Mouse (Mus musculus): Measurements from ENCODE around the gene Pnmt.
"Not testable (repeated sequence)": the region's sequence is repeated elsewhere in the genome, so short reads cannot be mapped to it uniquely, and the experiment has no call there.

The Pnmt gene

DNA sequence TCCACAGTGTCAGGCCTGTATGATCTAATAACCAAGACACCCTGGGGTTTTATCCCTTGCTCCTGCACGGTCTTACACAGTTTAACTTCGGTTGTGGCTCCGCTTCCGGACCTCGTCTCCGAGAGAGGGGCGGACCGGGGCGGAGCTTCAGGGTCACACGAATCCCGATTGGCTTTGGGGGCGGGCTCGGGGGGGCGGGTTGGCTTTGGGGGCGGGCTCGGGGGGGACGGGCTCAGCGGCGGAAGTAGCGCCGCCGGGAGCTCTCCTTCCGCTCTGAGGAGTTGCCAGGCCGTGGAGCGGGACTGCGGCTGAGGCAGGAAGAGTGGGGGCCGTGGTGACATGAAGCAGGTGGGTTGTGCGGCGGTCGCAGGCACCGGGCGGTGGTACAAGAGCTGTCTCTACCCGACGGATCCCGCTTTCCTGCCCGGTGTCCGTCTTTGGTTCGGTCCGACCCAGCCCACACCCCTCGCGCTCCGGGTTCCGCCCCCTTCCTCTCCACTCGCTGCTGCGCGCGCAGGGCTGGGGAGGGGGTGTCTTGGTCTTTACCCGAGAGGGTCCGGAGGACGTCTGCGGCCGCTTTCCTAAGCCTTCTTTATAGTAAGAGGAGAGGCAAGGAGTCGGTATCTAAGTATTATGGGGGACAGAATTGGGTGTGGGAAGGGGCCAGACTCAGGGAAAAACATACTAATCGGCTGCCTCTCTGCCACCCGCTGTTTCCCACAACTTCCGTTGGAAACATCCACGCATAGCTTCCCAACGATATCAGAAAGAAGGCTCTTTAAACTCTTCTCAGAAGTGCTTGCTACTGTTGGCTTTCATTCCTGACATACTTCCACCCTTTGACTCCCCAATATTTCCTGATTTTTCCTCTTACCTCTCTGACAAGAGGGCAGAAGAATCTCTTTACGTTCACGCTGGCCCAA, 27.8 kb upstream of the Pnmt start, which contains the start of gene Stard3:
Gene Stard3 (plus strand): TSS at position 208 of the 923 bp plus-strand sequence.
- peak; percentile 92 to 95 for DNase-seq

DNA sequence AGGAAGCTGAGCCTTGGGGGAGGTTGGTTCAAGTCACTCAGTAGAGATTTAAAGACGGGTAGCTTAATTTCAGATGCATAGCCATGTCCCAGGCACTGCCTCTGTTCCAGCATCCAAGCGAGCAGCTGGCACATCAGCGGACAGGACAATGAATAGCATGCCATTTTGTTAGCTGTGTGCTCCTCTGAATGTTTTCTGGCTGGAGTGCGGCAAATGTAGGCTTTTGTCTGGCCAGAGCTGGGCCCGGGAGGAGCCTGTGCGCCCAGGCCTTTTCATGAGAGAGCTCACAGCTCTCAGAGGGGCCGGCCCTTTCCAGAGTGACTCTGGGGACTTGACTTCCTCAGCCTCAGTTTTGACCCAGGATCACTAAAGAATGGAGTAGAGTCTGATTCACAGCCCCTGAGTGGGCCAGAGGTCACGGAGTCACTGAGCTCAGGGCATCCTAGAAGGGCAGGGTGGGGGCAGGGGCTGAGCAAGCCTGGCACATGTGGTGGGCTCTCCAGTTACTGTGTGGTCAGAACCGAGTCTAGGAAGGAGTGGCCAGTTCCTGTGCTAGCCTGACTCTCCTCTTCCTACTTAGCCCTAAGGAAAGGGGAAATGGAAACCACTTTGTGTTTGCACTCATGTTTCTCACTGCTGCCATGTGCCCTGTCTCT, 25.3 kb upstream of the Pnmt start:
- no peak for DNase-seq

DNA sequence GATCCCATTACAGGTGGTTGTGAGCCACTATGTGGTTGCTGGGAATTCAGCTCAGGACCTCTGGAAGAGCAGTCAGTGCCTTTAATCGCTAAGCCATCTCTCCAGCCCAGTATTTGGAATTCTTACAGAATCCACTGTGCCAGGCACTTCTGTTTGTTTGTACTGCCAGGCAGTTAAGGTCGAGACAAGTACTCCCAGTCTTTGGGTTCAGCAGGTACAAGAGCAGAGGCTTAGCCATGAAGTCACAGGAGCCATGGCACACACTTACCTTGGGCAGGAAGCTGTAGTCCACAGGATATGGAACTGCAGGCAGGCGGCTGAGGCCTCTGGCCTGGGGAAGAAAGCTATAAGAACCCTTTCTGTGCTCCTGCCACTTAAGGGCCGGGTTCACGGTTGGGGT, 22.4 kb upstream of the Pnmt start:
- DNase-seq = no peak

DNA sequence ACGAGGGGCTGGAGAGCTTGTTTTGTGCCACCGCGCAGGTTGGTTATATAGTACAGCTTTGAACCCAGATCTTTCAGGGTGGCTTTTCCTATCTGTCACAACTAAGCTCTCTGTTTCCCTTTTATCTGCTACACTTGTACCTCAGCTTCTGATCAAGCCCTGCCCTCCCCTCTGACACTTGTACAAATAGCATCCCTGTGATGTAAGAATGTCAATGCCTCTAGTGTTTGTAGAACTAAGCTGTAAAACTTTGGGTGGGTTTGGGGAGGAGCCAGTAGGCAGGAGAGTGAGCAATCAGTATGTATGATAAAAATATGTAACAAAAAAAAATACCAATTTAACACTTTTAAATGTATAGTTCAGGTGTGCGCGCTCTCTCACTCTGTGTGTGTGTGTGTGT, 21.8 kb upstream of the Pnmt start:
- no peak for DNase-seq

DNA sequence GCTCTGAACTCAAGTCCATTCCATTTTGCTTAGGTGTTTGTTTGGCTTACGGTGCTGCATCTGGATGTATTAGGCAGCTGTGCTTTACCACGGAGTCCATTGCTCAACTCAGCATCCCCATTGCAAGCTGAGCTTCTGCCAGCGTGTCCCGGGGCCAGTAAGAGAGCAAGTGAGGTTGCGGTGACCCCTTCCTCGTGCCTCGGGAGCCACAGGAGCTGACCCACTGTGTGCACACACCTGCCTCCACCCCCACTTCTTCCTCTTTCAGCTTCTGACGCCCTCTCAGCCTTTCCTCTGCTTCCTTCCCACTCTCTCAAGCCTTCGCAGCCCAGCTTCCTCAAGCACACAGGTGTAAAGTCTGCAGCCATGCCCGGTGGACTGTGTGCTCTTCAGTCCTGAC, 20.0 kb upstream of the Pnmt start:
- peak; percentile 29 to 43 for DNase-seq

DNA sequence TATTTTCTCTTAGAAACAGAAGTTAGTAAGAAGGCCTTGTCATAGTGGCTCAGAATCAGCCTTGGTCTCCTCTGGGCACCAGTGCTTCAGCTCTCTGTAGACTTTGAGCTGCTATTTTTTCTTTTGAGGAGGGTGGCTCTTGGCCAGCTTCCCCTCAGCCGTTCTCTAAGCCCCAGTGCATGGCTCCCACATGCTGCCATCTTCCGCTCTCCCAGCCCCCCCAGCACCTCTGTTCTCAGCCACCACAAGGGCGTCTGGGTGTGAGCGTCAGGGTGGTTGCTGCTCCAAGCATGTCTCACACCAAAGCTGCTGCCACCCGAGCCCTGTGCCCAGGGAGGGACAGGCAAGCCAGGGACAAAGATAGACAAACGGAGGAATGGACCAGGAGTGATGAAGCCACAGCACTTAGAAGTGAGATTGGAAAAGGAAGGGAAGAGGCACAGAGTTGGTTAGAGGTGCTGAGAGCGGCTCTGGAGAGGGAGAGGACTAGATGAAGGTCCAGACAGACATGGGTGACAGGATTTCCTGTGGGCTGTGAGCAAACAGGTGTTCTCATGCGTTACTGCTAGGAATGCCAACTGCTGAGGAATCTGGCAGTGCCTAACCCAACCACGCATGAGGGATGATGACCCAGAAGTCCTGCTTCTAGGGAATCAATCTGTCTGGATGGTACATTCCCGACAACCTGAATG, 18.9 kb upstream of the Pnmt start:
- peak; percentile 57 to 73 for DNase-seq

DNA sequence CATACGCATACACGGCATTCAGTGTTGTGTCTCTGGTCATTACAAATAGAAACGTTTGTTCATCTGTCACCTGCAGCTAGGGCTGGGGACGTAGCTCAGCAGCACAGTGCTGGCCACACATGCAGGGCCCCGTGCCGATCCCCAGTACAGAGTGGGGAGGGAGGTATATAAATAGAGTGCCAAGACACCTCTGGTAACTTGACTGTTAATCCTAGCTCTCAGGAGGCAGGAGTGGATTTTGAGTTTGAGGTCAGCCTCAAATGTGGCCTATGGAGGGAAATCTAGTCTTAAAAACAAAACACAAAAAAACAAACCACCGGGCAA, 18.4 kb upstream of the Pnmt start:
- no peak for DNase-seq

DNA sequence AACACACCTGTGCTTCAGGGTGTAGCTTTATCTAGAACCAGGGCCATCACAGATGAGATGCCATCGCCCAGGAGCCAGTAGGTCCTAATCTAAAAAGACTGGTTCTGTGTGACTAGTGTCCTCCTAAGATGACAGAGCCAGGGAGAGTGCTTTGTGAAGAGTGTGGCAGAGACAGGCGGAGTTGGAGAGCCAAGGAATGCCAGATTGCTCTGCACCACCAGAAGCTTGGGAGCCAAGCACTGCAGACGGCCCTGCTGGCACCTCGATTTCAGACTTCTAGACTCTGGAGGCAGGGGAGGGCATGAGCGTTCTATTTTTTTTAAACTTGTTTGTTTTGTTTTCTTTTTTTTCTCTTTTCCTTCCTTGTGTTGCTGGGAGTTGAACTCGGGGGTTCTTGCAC, 16.9 kb upstream of the Pnmt start:
- DNase-seq = no peak

DNA sequence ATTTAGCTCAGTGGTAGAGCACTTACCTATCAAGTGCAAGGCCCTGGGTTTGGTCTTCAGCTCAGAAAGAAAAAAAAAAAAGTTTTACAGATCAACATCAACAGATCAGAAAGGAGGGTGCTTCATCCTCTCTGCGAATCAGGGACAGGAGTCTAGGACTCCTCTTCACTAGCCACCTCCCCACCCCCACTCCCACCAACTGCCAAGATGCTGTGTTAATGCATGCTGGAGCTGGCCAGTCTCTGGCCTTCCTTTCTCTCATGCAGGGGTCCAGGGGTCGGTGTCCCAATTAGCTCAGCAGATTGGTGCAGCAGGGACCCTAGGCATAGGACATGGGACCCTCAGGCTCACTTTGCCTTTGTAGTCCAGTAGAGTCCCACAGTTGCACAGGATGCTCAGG, 15.7 kb upstream of the Pnmt start:
- DNase-seq = no peak

DNA sequence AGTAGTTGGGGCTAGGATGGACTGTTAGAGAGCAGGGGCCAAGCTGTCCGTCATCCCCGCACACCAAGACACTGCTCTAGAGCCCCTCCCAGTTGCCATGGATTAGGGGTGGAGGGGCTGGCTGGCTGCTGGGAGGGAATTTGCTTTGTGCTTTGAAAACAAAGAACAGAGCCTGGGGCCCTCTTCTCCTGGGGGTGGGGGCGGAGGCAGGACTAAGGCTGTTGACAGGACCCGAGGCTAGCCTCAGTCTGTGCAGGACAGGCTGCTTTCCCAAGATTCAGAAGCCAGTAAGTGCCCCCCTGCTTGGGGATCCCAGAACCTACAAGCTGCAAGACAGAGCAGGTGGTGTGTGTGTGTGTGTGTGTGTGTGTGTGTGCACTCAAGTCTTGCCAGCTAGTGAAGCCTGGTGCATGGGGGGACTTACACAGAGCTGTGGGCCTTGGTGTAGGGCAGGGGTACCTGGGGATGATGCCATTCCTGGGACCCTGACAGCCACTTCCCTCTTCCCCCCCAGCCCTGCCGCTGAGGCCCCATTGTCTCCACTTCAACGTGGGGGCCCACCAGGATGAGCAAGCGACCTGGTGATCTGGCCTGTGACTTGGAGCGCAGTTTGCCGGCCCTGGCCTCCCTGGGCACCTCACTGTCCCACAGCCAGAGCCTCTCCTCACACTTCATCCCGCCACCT, 14.6 kb upstream of the Pnmt start:
- DNase-seq = no peak

DNA sequence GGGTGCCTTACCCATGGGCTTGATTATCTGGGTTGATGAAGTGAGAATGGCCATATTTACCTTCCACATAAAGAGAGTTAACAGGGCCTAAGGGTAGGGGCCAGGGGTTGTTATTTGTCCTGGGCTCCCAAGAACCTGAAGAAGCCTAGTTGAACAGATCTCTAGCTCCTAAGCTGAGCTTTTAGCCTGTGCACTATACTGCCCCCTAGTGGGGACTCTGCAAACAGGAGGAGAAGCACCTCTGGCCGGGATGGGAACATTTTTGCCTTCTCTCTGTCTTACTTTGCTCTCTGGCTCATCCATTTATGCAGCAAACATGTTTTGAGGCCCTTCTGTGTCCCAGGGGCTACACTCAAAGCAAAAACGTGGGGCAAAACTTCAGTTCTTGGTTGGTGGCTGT, 13.8 kb upstream of the Pnmt start:
- peak; percentile 48 to 54 for DNase-seq

DNA sequence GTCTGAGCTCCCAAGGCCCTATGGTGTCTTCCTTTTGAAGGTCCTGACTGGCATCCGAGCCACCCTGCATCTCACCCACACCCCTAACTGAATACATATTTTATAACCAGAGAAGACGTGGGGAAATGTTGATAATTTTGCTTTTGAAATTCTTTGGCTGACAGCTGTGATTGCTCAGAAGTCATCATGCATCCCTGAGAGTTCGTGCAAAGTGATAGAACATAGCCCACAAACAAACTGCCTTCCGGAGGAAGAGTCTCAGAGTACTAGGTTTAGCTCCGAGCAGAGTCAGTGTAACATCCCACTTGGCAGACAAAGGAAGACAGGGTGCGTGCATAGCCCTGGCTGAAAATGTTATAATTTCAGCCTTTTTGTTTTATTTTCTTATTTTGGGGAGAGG, 13.0 kb upstream of the Pnmt start:
- no peak for DNase-seq

DNA sequence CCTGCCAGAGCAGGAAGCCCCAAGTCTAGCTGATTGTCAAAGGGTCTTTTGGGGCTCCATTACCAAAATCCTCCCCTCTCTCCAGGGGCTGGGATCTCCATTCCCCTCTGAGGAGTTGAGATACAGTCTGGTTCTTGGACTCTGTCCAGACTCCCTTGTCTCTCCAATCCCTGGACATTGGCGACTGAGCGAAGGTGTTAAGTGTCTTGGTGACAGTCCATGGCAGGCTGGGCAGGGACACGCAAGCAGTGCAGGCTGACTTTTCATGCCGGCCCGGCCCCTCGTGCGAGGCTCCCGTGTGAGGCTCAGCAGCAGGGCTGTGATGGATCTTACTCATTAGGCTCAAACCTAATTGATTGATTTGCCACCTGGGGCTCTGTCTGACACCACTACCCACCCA, 12.0 kb upstream of the Pnmt start:
- DNase-seq = no peak

DNA sequence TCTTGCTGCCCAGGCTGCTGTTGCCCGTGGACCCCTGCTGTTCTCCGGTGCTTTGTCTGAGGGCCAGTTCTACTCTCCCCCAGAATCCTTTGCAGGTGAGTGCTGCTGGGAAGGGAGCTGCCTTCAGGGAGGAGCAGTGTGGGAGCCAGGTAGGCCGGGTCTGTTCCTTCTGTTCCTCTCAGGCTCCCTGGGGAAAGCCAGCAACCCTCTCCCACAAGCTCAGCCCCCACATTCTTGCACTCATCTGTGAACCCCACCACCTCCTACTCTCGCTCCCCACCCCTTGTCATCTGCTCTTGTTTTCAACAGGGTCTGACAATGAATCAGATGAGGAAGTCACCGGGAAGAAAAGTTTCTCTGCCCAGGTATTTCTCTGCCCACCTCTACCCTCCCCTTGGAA, 9.5 kb upstream of the Pnmt start:
- DNase-seq = no peak

DNA sequence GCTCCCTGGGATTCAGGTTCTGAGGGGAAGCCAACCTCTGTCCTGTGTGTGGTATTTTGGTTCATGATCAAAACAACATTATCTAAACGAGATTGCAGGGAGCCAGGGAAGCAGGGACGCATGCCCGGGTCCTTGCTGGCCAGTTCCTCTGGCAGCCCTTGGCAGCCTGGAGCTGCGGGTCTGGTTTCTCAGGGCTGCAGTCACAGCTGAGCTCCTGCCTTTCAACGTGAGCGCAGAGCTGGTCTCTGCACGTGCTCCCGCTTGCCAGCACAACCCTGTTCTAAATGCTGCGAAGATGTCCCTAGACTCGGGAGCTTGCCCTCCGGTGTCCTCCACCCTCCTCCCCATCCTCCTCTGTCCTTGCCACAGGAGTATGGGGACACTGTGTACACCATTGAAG, 8.5 kb upstream of the Pnmt start:
- no peak for DNase-seq

DNA sequence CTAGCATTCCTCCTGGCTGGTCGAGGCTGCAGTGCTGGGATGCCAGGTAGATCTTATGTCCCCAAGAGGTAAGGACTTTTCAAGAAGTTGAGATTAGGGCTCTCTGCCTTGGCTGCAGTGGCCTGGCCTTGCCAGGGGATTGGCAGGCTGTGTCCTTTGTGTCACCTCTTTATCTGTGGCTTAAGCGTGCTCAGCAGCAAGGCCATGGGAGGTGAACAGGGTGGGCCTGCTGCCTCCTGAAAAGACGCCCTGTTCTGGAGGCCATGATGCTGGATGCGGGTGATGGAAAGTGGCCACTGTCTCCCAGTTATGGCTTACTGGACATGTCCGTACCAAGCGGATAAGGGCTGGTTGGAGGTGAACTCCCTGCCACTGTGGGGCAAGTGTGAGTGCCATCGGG, 6.9 kb upstream of the Pnmt start:
- no peak for DNase-seq

DNA sequence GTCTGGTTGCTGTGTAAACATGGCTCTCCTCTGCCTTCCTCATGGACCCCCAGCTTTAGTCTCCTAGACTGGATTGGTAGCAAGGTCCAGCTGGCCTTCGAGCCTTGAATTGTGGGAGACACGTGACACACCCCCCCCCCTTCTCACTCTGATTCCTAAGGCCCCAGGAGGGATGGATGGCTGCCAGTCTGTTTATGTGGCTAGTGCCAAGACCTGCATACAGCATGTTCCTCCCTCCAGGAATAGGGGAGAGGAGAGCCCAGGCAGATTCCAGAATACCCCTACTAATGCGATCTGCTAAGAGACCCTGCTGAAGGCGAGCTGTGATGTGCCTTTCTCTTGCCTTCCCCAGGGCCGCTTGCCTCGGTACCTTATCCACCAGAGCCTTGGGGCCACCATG, 6.1 kb upstream of the Pnmt start:
- no peak for DNase-seq

DNA sequence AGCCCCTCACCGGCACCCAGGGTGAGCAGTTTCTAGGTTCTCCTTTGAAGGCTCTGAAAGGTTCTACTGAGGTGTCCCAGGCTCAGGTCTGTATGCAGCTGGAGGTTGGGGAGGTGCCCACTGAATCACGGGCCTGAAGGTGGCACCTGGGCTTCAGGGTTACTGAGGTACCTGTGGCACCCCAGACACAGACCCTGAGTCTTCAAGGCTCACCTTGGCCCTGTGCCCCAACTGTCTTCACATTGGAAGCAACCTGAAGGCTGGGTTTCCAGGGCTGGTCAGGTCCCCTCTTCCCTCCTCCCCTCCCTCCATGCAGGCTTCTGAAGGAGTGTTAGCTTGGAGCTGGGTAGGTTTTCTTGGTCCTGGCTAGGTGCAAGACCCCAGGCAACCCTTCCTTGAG, 4.6 kb upstream of the Pnmt start:
- no peak for DNase-seq

DNA sequence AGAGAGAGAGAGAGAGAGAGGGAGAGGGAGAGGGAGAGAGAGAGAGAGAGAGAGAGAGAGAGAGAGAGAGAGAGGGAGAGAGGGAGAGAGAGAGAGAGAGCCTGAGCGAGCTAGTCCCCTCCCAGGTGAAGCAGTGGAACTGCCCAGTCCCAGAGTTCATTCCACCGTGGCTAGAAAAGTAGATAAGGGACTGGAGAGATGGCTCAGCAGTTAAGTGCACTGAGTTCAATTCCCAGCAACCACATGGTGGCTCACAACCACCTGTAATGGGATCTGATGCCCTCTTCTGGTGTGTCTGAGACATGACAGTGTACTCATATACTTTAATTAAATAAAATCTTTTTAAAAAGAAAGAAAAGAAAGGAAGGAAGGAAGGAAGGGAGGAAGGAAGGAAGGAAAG, 3.8 kb upstream of the Pnmt start:
- DNase-seq = not testable (repeated sequence)

DNA sequence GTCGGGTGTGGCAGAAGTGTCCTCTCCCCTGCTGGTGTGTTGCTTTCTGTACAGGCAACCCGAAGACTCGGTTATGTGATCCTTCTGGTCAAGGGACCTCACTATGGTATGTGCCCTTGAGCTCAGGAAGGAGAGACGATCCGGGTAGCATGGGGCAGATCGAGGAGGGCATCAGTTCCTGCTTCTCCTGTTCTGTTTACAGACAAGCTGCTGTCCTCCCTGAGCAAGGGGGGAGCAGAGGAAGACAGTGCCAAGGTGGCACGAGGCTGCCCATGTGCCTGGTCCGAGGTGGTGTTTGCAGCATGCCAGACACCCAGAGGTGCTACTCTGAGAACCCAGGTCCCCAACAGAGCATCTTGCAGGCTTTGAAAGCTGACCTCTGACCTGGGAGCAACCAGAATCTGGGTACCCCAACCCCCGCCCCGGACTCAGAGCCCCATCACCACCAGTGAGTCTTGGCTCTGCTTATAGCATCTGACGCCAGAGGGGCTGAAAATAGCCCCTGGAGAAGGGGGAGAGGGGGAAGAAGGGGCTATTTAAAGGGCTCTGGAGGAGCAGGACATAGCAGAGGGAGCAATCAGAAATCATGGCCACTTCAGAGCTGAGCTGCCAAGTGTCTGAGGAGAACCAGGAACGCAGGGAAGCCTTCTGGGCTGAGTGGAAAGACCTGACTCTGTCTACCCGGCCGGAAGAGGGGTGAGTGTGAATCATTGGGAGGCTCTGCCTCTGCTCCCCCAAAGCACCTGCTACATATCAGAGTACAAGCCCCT, 2.8 kb upstream of the Pnmt start, which contains the start of gene Tcap:
Gene Tcap (plus strand): TSS at position 551 of the 770 bp plus-strand sequence.
- DNase-seq = no peak

DNA sequence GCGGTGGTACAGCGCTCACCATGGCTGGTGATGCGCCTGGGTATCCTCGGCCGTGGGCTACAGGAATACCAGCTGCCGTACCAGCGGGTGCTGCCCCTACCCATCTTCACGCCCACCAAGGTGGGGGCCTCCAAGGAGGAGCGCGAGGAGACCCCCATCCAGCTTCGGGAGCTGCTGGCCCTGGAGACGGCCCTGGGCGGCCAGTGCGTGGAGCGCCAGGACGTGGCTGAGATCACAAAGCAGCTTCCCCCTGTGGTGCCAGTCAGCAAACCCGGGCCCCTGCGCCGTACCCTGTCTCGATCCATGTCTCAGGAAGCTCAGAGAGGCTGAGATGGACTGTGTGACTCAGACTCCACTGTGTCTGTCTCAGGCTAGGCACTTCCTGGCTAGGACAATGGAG, 2.0 kb upstream of the Pnmt start:
- no peak for DNase-seq
